Mouse (Mus musculus) thymus, postnatal 0 days (tissue): ENCODE results near the gene Phc2. TPM values are rescaled to one million over a fixed set of nuclear protein-coding genes. Genes with fewer than 3 reads are reported as not detected.

Experiments used
- DNase-seq: peaks from one replicate; pipeline ENCODE4 v3.0.0-alpha.2; 2015; ENCODE audit warnings: low spot score
- polyA plus RNA-seq: library from polyadenylated mRNA; unstranded; fragments of >200 nt; fragmentation: Nextera tagmentation; extraction: Ambion mirVana; gene quantifications from 2 replicates; pipeline ENCODE4 v1.2.1, GENCODE M21; 2015

Phc2 gene
- polyA plus RNA-seq, 1 experiment from 2014 or later: 42.9 TPM

- no peak for DNase-seq
Measured at GRCm38 (mm10) chr4:128737137-128737589, 82.7 kb downstream of the Phc2 start.

GRCm38 (mm10) chr4:128737825-128738610 lies 83.5 kb downstream of the Phc2 start:
- no peak for DNase-seq

- no peak for DNase-seq
Measured at GRCm38 (mm10) chr4:128740878-128741277, 86.4 kb downstream of the Phc2 start.

- DNase-seq: no peak
Measured at GRCm38 (mm10) chr4:128741906-128742305, 87.4 kb downstream of the Phc2 start.

- no peak for DNase-seq
Measured at GRCm38 (mm10) chr4:128742379-128742970, 88.0 kb downstream of the Phc2 start.

- no peak for DNase-seq
Measured at GRCm38 (mm10) chr4:128743031-128743626, 88.6 kb downstream of the Phc2 start.

- no peak for DNase-seq
Measured at GRCm38 (mm10) chr4:128745160-128745559, 90.7 kb downstream of the Phc2 start.

GRCm38 (mm10) chr4:128747614-128748270 lies 93.2 kb downstream of the Phc2 start:
- no peak for DNase-seq

GRCm38 (mm10) chr4:128748309-128748708 lies 93.8 kb downstream of the Phc2 start:
- DNase-seq: no peak

GRCm38 (mm10) chr4:128751006-128751405 lies 96.5 kb downstream of the Phc2 start:
- DNase-seq: no peak

GRCm38 (mm10) chr4:128752031-128752757 lies 97.7 kb downstream of the Phc2 start:
- DNase-seq: no peak

GRCm38 (mm10) chr4:128753571-128753970 lies 99.1 kb downstream of the Phc2 start:
- no peak for DNase-seq

GRCm38 (mm10) chr4:128755064-128755463 lies 100.6 kb downstream of the Phc2 start, which contains the start of gene A3galt2:
TSS of gene A3galt2 (plus strand) at chr4:128755364.
- no peak for DNase-seq

GRCm38 (mm10) chr4:128755900-128756299 lies 101.4 kb downstream of the Phc2 start:
- no peak for DNase-seq

- no peak for DNase-seq
Measured at GRCm38 (mm10) chr4:128759214-128759613, 104.7 kb downstream of the Phc2 start.

GRCm38 (mm10) chr4:128760029-128760428 lies 105.5 kb downstream of the Phc2 start:
- no peak for DNase-seq

- DNase-seq: no peak
Measured at GRCm38 (mm10) chr4:128766929-128767328, 112.4 kb downstream of the Phc2 start.

GRCm38 (mm10) chr4:128768120-128768519 lies 113.6 kb downstream of the Phc2 start:
- no peak for DNase-seq

- DNase-seq: no peak
Measured at GRCm38 (mm10) chr4:128769569-128770355, 115.3 kb downstream of the Phc2 start.

GRCm38 (mm10) chr4:128770698-128771097 lies 116.2 kb downstream of the Phc2 start:
- no peak for DNase-seq
